In the genomic region with DNA sequence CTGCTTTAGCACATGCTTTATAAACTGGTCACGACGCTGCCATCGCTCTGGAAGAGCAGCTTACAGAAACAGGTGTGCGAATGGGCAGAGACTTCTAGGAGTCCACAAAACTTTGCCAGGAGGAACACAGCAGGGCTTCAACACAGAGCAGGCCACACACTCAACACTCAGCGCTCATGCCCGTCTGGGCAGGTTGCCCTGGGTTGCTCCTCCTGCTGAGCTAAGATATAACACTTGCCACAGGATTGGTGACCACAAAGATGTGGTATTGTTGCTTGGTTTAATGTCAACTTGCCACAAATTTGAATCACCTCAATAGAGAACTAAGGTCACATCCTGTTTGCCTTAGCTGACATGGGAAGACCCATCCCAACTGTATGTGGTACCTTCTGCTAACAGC, we compare ENCODE assay signal across 22 mouse cellular contexts.
DNase-seq lines count a peak whose midpoint lies in the region; ATAC-seq lines count a peak whose summit lies in the region.
"Had no signal": no experiment of that assay in that cellular context is flagged by ENCODE, and none has a peak within 500 bp of the region (broad histone marks: within the 10 kb centered on the region; RNA-seq: fewer than 3 reads in every experiment).

No protein-coding gene starts in this region.

- no peaks in the 10 kb centered on the region for H3K9me3 ChIP-seq in forebrain, embryonic 10.5 days
- H3K9me3 ChIP-seq: liver, embryonic 12.5 days had no signal

- H3K4me1 ChIP-seq in forebrain, embryonic 10.5 days: 0 out of 2 replicates have a peak, but pooled peaks cover 3% of the 10 kb centered on the region
- H3K4me1 ChIP-seq: liver, embryonic 12.5 days had no signal

- H3K4me3 ChIP-seq in forebrain, embryonic 10.5 days: no peak overlapping the region
- H3K4me3 ChIP-seq: gastrocnemius, adult 2 months; left cerebral cortex, adult 2 months; liver, embryonic 12.5 days had no signal

- intact Hi-C loops in gastrocnemius, postnatal 14 days (cut with DNase I; ENCODE audit: low total_unique reads): no loop called here
- intact Hi-C loops in left cerebral cortex, postnatal 4 days (cut with DNase I): no loop called here

- no peaks in the 10 kb centered on the region for H3K36me3 ChIP-seq in forebrain, embryonic 10.5 days (replicated peaks)
- H3K36me3 ChIP-seq: liver, embryonic 12.5 days had no signal

- H3K27ac ChIP-seq in forebrain, embryonic 10.5 days: no peak overlapping the region
- H3K27ac ChIP-seq: gastrocnemius, adult 2 months; hindbrain, embryonic 14.5 days; left cerebral cortex, adult 2 months; liver, embryonic 12.5 days had no signal

- H3K27me3 ChIP-seq in forebrain, embryonic 10.5 days (ENCODE audit: poor library complexity, severe bottlenecking): no peaks in the 10 kb centered on the region
- H3K27me3 ChIP-seq: liver, embryonic 12.5 days had no signal

- 97% methylated on average over 6 of the region's 6 CpGs for WGBS in forebrain, embryonic 10.5 days

- peak; percentile 14 for DNase-seq in gastrocnemius, postnatal 14 days
- no peak for DNase-seq in gastrocnemius, postnatal 10 days
- peak; percentile 20 for DNase-seq in left cerebral cortex, postnatal 4 days
- DNase-seq in left cerebral cortex, adult 11 months (ENCODE audit: low spot score): no peak
- no peak for DNase-seq in forebrain, embryonic 10.5 days (ENCODE audit: extremely low spot score, low spot score)
- DNase-seq: adrenal gland, postnatal 25 days; cerebellum, adult 18-20 months; gastrocnemius, adult 2 months; kidney, adult 11 months; kidney, postnatal 14 days; liver, postnatal 0 days; lung, postnatal 4 days; midbrain, embryonic 14.5 days; spleen, adult 18-20 months; thymus, adult 18-20 months; thymus, postnatal 25 days had no signal

- ATAC-seq in megakaryocyte-erythroid progenitor cell, adult 5-6 weeks (replicated peaks; ENCODE audit: low FRiP score, low TSS enrichment, poor library complexity, severe bottlenecking): 0 out of 2 replicates have a peak, but pooled peaks have one; percentile 52
- ATAC-seq in frontal cortex, adult (ENCODE audit: low TSS enrichment): no peak
- ATAC-seq: forebrain, embryonic 14.5 days; liver, embryonic 12.5 days; liver, postnatal 0 days had no signal

Comparison
In these comparisons a context has a peak if more than half of its experiments do, and no peak if none do; other contexts are left out.
1. DNase-seq: peak in gastrocnemius, postnatal 14 days (single experiment) and left cerebral cortex, postnatal 4 days (single experiment); none in gastrocnemius, postnatal 10 days (single experiment), left cerebral cortex, adult 11 months (single experiment) and forebrain, embryonic 10.5 days (single experiment).